Mouse (Mus musculus): Measurements from ENCODE around the gene Tnfsfm13. TPM values are rescaled to one million over a fixed set of nuclear protein-coding genes. Genes with fewer than 3 reads are reported as not detected.

Tnfsfm13 gene
- total RNA-seq, 4 experiments from 2014 or later: 1.5 to 2.0 (median 1.8) TPM

DNA sequence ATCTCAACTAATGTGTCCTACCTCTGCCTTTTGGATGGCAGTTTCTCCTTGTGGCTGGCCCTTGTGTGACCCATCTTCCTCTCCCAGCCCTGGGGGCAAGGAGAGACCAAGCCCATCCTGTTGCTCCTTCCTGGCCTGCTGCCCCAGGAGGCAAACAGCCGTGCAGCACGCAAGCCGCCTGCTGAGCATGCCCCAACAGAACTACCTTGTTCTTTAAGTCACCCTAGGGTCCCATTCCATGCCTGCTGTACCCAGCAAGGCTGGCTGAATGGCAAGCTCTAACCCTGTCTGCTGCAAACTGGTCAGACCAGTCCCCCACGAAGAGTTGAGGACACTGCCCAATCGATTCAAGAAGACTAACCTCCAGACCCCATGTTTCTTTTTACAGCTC is 39.8 kb downstream of the Tnfsfm13 start:
- DNase-seq (ENCODE audit: low spot score in 2 of 2): no peak

DNA sequence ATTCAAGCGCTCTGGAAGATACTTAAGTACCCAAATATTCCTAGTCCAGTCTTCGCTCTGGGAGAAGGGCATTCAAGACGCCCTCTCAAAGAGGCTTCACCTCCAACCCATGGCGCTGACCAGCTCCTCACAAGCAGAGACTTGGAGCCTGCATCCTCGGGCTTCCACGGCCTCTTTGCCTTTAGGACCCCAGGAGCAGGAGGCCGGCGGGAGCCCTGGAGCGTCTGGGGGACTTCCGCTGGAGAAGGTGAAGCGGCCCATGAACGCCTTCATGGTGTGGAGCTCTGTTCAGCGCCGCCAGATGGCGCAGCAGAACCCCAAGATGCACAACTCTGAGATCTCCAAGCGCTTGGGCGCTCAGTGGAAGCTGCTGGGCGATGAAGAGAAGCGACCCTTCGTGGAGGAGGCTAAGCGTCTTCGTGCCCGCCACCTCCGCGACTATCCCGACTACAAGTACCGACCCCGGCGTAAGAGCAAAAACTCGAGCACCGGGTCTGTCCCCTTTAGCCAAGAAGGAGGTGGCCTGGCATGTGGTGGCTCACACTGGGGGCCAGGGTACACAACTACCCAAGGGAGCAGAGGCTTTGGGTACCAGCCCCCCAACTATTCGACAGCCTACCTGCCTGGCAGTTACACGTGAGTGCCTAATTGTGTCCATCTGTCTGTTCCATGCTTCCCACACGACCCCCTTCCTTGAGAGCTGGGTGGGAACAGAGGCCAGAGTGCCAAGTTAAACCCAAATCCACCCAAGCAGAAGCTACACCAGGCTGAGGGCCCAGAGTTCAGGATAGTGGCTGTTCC is 40.4 kb downstream of the Tnfsfm13 start, which contains the start of gene Sox15:
Gene Sox15 (plus strand): TSS at position 51 of the 801 bp plus-strand sequence.
- peak in 1 of 2 experiments; percentile 62 for DNase-seq (ENCODE audit: low spot score in 2 of 2)

DNA sequence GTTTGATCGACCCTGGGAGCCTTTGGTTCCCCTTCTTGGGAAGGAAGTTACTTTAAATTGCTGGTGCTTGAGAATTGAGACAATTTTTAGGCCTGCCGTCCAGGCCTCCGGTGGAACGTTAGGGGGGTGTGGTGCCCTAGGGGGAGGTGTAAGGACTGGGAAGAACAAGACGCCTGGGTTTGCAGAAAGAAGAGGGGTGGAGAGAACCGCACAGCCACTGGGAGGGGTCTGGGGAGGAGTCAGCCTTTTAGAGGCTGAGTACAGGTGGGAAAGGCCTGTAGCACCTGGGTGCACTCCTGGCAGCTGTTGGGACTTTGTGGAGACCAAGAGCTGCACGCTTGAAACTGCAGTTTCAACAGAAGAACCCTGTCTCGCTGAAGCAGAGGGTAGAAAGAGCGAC is 41.1 kb downstream of the Tnfsfm13 start:
- DNase-seq (ENCODE audit: low spot score in 2 of 2): no peak

DNA sequence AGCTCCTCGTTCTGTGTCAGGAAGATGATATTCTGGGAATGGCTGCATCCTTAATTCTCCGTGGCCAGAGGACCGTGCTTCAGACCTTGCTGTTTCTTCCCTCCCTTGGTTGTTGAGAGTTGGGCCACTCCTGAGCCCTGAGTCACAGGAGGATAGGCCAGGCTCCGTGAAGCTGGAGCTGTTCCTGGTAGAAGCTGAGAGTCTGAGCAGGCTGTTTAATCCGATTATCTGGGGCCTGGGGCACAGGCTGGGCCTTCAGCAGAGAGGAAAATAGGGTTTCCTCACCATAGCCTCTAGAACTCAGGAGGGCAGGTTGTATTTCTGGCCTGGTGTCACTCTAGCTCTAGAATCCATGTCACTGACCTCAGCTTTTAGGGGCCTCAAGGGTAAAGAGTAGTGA is 42.5 kb downstream of the Tnfsfm13 start:
- DNase-seq (ENCODE audit: low spot score in 2 of 2): no peak

DNA sequence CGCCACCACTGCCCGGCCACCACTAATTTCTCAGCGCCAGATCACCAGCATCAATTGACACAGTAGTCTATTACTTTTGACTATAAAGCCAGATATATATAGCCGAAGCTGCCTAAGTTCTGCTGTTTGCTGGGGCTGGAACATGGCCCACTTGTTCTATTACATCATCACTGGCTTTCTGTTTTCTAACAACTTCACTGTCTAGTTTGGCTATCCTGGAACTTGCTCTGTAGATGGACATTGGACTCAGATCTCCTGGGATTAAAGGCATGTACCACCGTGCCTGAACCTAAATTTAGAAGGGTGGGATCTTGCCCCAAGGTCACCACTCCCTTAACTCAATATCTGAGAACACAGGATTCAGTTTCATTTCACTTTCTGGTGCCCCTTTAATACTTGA is 50.0 kb downstream of the Tnfsfm13 start:
- DNase-seq (ENCODE audit: low spot score in 2 of 2): no peak

DNA sequence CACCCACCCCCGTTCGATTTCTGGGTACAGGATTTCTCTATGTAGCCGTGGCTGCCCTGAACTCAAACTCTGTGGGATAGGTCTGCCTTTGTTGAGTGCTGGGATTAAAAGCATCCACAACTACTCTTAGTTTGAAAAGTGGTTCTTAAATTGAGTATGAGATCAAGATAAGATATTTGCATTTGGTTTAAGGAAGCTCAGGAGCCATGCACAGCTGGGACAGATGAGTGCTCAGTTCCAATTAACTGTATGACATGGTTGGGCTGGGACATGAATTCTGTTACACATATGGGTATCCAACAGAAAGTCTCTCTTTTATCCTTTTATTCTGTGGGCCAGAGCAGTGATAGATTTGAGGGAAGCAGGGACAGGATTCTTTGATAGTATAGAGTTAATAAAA is 60.4 kb downstream of the Tnfsfm13 start:
- no peak for DNase-seq (ENCODE audit: low spot score in 2 of 2)

DNA sequence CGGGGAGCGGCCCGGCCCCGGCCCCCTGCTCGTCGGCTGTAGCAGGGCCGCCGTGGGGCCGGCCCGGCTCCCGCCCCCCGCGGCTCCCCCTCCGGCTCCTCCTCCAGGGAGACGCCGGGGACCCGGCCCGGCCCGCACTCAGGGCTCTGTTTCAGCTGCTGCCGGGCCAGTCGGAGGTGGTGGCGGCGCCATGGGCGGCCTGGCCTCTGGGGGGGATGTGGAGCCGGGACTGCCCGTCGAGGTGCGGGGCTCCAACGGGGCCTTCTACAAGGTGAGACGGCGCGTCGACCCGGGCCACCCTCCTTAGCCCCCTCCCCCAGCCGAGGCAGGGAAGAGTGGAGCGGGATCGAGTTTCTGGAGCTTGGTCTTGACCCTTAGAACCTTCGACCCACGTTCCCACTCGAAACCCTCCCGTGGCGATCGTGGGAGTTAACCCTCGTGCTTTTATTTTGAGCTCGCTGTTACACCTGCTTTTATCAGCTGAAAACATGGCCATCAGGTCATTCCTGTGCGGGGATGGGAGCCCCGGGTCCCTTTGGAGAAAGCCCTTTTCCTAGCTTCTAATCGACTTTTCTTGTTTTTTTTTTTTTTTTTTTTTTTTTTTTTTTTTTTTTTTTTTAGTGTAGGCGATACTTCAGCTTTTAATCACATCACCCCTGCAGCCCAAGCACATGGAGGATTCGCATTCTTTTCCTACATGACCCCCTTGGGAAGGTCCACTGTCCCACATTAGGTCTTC is 62.6 kb downstream of the Tnfsfm13 start:
- DNase-seq (ENCODE audit: low spot score in 2 of 2): peak in 1 of 2 experiments; percentile 48

Small RNA genes within 50 kb of the gene (microRNA-seq; reads per million reads assigned to microRNA genes)
- gene Mir1934: 5.7 to 5.9 reads per million in 2 experiments
- 0 reads per million in 2 experiments for gene Mir467f

Other genes starting within 250 kb of the Tnfsfm13 start
- 1 to 10 TPM; 3.3 to 4.9 (median 3.9) TPM for gene Dnah2, start 147.0 kb downstream of the Tnfsfm13 start, total RNA-seq (2022)
- gene Efnb3, start 135.9 kb downstream of the Tnfsfm13 start, total RNA-seq (2022): 10 to 100 TPM; 89.2 to 96.6 (median 90.5) TPM
- gene Wrap53, start 115.8 kb downstream of the Tnfsfm13 start, total RNA-seq (2022): 10 to 100 TPM; 10.1 to 13.8 (median 11.3) TPM
- 10 to 100 TPM; 26.6 to 32.6 (median 28.2) TPM for gene Trp53, start 115.7 kb downstream of the Tnfsfm13 start, total RNA-seq (2022)
- gene Atp1b2, start 90.2 kb downstream of the Tnfsfm13 start, total RNA-seq (2022): 100 to 1,000 TPM; 400 to 455 (median 419) TPM
- gene Shbg, start 78.2 kb downstream of the Tnfsfm13 start, total RNA-seq (2022): 1 to 10 TPM in 1 of 4 experiments, not detected in 3; 1.0 TPM
- 10 to 100 TPM in 3 of 4 experiments, 1 to 10 TPM in 1; 7.9 to 11.6 (median 10.5) TPM for gene Sat2, start 74.1 kb downstream of the Tnfsfm13 start, total RNA-seq (2022)
- gene Fxr2, start 63.1 kb downstream of the Tnfsfm13 start, total RNA-seq (2022): 100 to 1,000 TPM; 132 to 147 (median 140) TPM
- gene Sox15, start 40.8 kb downstream of the Tnfsfm13 start, total RNA-seq (2022): under 1 TPM in 1 of 4 experiments, not detected in 3; 0.46 TPM
- 10 to 100 TPM; 59.3 to 68.7 (median 61.4) TPM for gene Mpdu1, start 33.5 kb downstream of the Tnfsfm13 start, total RNA-seq (2022)
- gene Cd68, start 29.9 kb downstream of the Tnfsfm13 start, total RNA-seq (2022): 10 to 100 TPM; 14.1 to 63.3 (median 34.2) TPM
- gene Eif4a1, start 23.7 kb downstream of the Tnfsfm13 start, total RNA-seq (2022): 100 to 1,000 TPM; 268 to 307 (median 295) TPM
- 10 to 100 TPM; 72.6 to 96.8 (median 83.6) TPM for gene Senp3, start 14.0 kb downstream of the Tnfsfm13 start, total RNA-seq (2022)
- gene Tnfsf13, start 10.3 kb downstream of the Tnfsfm13 start, total RNA-seq (2022): 1 to 10 TPM; 2.5 to 4.2 (median 3.2) TPM
- gene Tnfsf12, start 249 bp downstream of the Tnfsfm13 start, total RNA-seq (2022): 10 to 100 TPM; 10.2 to 15.1 (median 11.7) TPM
- gene Polr2a, start 62.5 kb upstream of the Tnfsfm13 start, total RNA-seq (2022): 10 to 100 TPM; 48.6 to 56.4 (median 51.3) TPM
- not detected for gene Slc35g3, start 65.9 kb upstream of the Tnfsfm13 start, total RNA-seq (2022)
- gene Zbtb4, start 69.8 kb upstream of the Tnfsfm13 start, total RNA-seq (2022): 100 to 1,000 TPM; 138 to 158 (median 147) TPM
- gene Chrnb1, start 99.8 kb upstream of the Tnfsfm13 start, total RNA-seq (2022): 1 to 10 TPM in 2 of 4 experiments, under 1 TPM in 2; 0.51 to 1.2 (median 0.92) TPM
- gene Fgf11, start 105.8 kb upstream of the Tnfsfm13 start, total RNA-seq (2022): 10 to 100 TPM; 18.8 to 22.3 (median 19.7) TPM
- under 1 TPM in 2 of 4 experiments, not detected in 2; 0.16 to 0.20 TPM for gene Tmem102, start 109.5 kb upstream of the Tnfsfm13 start, total RNA-seq (2022)
- gene Gm39566, start 119.2 kb upstream of the Tnfsfm13 start, total RNA-seq (2022): not detected
- gene Spem2, start 122.4 kb upstream of the Tnfsfm13 start, total RNA-seq (2022): not detected
- gene Spem1, start 126.1 kb upstream of the Tnfsfm13 start, total RNA-seq (2022): under 1 TPM in 3 of 4 experiments, not detected in 1; 0.43 to 0.74 (median 0.49) TPM
- 100 to 1,000 TPM; 217 to 228 (median 217) TPM for gene Nlgn2, start 141.7 kb upstream of the Tnfsfm13 start, total RNA-seq (2022)
- gene Tmem256, start 142.4 kb upstream of the Tnfsfm13 start, total RNA-seq (2022): 100 to 1,000 TPM; 117 to 147 (median 123) TPM
- gene Plscr3, start 150.3 kb upstream of the Tnfsfm13 start, total RNA-seq (2022): 10 to 100 TPM; 16.0 to 20.0 (median 18.6) TPM
- under 1 TPM in 3 of 4 experiments, not detected in 1; 0.26 to 0.46 (median 0.30) TPM for gene Tnk1, start 162.6 kb upstream of the Tnfsfm13 start, total RNA-seq (2022)
- gene Tmem95, start 181.9 kb upstream of the Tnfsfm13 start, total RNA-seq (2022): not detected
- gene Kctd11, start 185.3 kb upstream of the Tnfsfm13 start, total RNA-seq (2022): 1 to 10 TPM; 1.0 to 2.0 (median 1.2) TPM
- not detected for gene Acap1, start 199.4 kb upstream of the Tnfsfm13 start, total RNA-seq (2022)
- 1 to 10 TPM in 1 of 4 experiments, under 1 TPM in 3; 0.39 to 1.1 (median 0.56) TPM for gene 2810408A11Rik, start 204.9 kb upstream of the Tnfsfm13 start, total RNA-seq (2022)
- 100 to 1,000 TPM in 3 of 4 experiments, 10 to 100 TPM in 1; 97.6 to 122 (median 112) TPM for gene Neurl4, start 205.0 kb upstream of the Tnfsfm13 start, total RNA-seq (2022)
- gene Gps2, start 217.8 kb upstream of the Tnfsfm13 start, total RNA-seq (2022): 10 to 100 TPM; 27.1 to 37.6 (median 32.4) TPM
- 100 to 1,000 TPM; 413 to 430 (median 416) TPM for gene Eif5a, start 225.9 kb upstream of the Tnfsfm13 start, total RNA-seq (2022)
- gene Ybx2, start 239.7 kb upstream of the Tnfsfm13 start, total RNA-seq (2022): 1 to 10 TPM; 5.1 to 9.6 (median 6.1) TPM